Mouse (Mus musculus): ENCODE data around the gene Gm17428. TPM values are rescaled to one million over a fixed set of nuclear protein-coding genes. Genes with fewer than 3 reads are reported as not detected.
"Not testable (repeated sequence)": the region's sequence is repeated elsewhere in the genome, so short reads cannot be mapped to it uniquely, and the experiment has no call there.

The Gm17428 gene
- polyA plus RNA-seq, 1 experiment from 2014 or later, result not detected

DNA sequence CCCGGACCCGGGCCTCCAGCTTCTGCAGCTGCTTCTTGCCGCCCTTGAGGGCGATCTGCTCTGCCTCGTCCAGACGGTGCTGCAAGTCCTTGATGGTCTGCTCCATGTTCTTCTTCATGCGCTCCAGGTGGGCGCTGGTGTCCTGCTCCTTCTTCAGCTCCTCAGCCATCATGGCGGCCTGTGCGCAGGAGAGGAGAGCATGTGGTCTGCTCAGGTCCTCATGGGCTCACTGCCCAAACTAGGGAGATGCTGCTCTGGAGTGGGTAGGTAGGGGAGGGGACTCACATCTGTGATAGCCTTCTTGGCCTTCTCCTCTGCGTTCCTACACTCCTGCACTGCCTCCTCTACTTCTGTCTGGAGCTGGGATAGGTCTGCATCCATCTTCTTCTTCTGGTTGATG is 3.9 kb upstream of the Gm17428 start:
- Histone ChIP-seq H3K4me1 (peaks cover 51% of the 10 kb centered on the region), H3K36me3 (peaks cover 69% of the 10 kb centered on the region)
- 89% methylated on average over 11 of the region's 11 CpGs for WGBS
- not testable (repeated sequence) for H3K9me3 ChIP-seq; H3K27me3 ChIP-seq (ENCODE audit: insufficient read depth, poor library complexity, severe bottlenecking); DNase-seq (ENCODE audit: low spot score); H3K27ac ChIP-seq; H3K4me3 ChIP-seq

DNA sequence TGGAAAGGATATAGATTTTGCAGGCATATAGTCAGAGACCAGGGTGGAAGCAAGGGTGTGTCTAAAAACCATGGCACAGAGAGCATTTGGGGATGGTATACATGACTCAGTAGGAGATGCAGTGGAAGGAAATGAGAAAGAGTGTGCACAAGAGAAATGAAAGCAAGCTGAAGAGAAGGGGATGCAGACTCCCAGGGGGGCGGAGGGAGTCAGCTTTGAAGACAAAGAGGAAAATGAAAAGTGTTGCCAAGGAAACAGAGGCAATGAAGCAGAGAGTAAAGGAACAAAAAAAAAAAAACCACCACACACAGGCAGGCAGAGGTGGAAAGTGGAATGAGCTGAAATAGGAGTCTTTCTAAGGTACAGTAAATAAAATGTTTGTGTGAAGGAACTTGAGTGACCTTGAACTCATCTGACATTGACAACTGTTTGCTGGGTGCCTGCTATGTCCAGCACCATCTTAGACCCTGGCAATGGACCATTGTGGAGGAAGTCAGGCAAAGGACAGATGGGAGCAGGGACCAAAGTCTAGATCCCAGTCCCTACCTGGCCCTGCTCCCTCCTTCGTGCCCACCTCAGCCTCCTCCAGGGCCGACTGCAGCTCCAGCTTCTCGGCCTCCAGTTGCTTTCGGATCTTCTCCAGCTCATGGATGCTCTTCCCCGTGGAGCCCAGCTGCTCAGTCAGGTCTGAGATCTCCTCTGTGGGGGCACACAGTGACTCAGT is 2.5 kb upstream of the Gm17428 start:
- no peaks in the 10 kb centered on the region for H3K9me3 ChIP-seq
- H3K27me3 ChIP-seq (ENCODE audit: insufficient read depth, poor library complexity, severe bottlenecking), result peaks cover 5% of the 10 kb centered on the region
- no peak overlapping the region for H3K4me3 ChIP-seq
- H3K27ac ChIP-seq, result peak overlapping the region; percentile 70
- DNase-seq (ENCODE audit: low spot score), result no peak
- H3K4me1 ChIP-seq, result peaks cover 46% of the 10 kb centered on the region
- WGBS, result 86% methylated on average over 6 of the region's 6 CpGs
- H3K36me3 ChIP-seq, result peaks cover 83% of the 10 kb centered on the region

DNA sequence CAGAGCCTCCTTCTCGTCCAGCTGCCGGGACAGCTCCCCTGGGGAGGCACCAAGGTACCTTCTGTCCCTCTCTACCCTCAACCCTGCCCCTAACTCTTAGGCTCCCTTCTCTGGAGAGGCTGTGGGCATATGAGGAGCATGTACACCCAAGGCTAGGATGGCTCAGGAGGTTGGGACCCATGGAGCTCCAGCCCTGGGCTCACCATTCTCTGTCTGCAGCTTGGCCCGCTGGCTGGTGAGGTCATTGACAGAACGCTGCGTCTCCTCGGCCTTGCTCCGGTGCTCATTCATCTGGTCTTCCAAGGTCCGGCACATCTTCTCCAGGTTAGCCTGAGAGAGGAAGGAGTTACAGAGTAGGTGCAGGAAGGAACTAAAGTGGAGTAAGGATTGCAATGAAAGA is 1.9 kb downstream of the Gm17428 start:
- Histone ChIP-seq H3K36me3 (peaks cover 85% of the 10 kb centered on the region), H3K9me3 (no peaks in the 10 kb centered on the region), H3K27me3 (ENCODE audit: insufficient read depth, poor library complexity, severe bottlenecking) (peaks cover 5% of the 10 kb centered on the region), H3K4me3 (peak overlapping the region; percentile 19), H3K4me1 (peaks cover 27% of the 10 kb centered on the region), H3K27ac (peak overlapping the region; percentile 73)
- 80% methylated on average over 8 of the region's 8 CpGs for WGBS
- no peak for DNase-seq (ENCODE audit: low spot score)

- H3K4me1 ChIP-seq, result peaks cover 12% of the 10 kb centered on the region; the same call in 1 of the 2 replicates
- H3K36me3 ChIP-seq, result peaks cover 82% of the 10 kb centered on the region
- DNase-seq (ENCODE audit: low spot score), result no peak
- no peak overlapping the region for H3K27ac ChIP-seq
- 0 out of 2 replicates have a peak, but pooled peaks cover 5% of the 10 kb centered on the region for H3K27me3 ChIP-seq (ENCODE audit: insufficient read depth, poor library complexity, severe bottlenecking)
- no peaks in the 10 kb centered on the region for H3K9me3 ChIP-seq
- 80% methylated on average over 7 of the region's 7 CpGs for WGBS
- no peak overlapping the region for H3K4me3 ChIP-seq
These were observed 5.2 kb downstream of the Gm17428 start for GRCm38 (mm10) chr14:54981934-54982333.

GRCm38 (mm10) chr14:54988350-54988874 is 11.7 kb downstream of the Gm17428 start:
- Histone ChIP-seq H3K4me1 (0 out of 2 replicates have a peak, but pooled peaks cover 18% of the 10 kb centered on the region), H3K36me3 (peaks cover 91% of the 10 kb centered on the region), H3K4me3 (peak overlapping the region; percentile 56), H3K27ac (peak overlapping the region; percentile 94)
- DNase-seq (ENCODE audit: low spot score); H3K27me3 ChIP-seq (ENCODE audit: insufficient read depth, poor library complexity, severe bottlenecking); H3K9me3 ChIP-seq: not testable (repeated sequence)
- WGBS, result 77% methylated on average over 9 of the region's 9 CpGs

- H3K36me3 ChIP-seq, result peaks cover 87% of the 10 kb centered on the region
- no peaks in the 10 kb centered on the region for H3K27me3 ChIP-seq (ENCODE audit: insufficient read depth, poor library complexity, severe bottlenecking)
- peaks cover 22% of the 10 kb centered on the region; the same call in 1 of the 2 replicates for H3K4me1 ChIP-seq
- WGBS, result 76% methylated on average over 13 of the region's 13 CpGs
- H3K9me3 ChIP-seq, result no peaks in the 10 kb centered on the region
- peak overlapping the region; percentile 56 for H3K4me3 ChIP-seq
- DNase-seq (ENCODE audit: low spot score), result peak; percentile 75
- H3K27ac ChIP-seq, result peak overlapping the region; percentile 94
These were observed 12.1 kb downstream of the Gm17428 start for GRCm38 (mm10) chr14:54988882-54989281.

DNA sequence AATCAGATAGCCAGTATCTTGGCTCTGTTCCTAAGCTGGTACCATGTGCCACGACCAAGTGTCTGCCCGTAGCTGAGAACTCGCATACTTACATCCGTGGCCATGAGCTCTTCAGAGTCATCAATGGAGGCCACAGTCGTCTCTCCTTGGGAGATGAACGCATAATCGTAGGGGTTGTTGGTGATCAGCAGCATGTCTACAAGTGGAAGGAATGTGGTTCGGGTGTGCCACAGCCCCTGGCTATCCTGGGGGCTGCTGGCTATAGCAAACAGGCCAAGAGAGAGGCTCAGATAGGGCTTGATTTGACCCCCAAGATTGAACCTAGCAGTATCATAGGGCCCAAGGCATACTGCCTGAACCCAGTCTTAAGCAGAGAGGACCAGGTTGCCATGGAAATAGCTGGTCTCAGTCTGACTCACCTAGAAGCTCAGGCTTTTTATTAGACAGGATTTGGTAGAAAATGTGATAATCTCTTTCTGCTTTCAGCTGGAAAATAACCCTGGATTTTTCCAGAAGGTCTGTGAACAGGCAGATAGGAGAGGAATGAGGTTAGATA is 13.2 kb downstream of the Gm17428 start:
- Histone ChIP-seq H3K27ac (peak overlapping the region; percentile 94), H3K27me3 (ENCODE audit: insufficient read depth, poor library complexity, severe bottlenecking) (no peaks in the 10 kb centered on the region), H3K36me3 (peaks cover 77% of the 10 kb centered on the region), H3K4me1 (peaks cover 33% of the 10 kb centered on the region), H3K4me3 (peak overlapping the region; percentile 56), H3K9me3 (no peaks in the 10 kb centered on the region)
- DNase-seq (ENCODE audit: low spot score), result peak; percentile 61
- 69% methylated on average over 8 of the region's 8 CpGs for WGBS

- DNase-seq (ENCODE audit: low spot score), result peak; percentile 75
- H3K4me1 ChIP-seq, result peaks cover 53% of the 10 kb centered on the region
- H3K27ac ChIP-seq, result peak overlapping the region; percentile 94
- no peaks in the 10 kb centered on the region for H3K9me3 ChIP-seq
- WGBS, result 66% methylated on average over 10 of the region's 10 CpGs
- peak overlapping the region; percentile 56 for H3K4me3 ChIP-seq
- peaks cover 59% of the 10 kb centered on the region for H3K36me3 ChIP-seq
- H3K27me3 ChIP-seq (ENCODE audit: insufficient read depth, poor library complexity, severe bottlenecking), result no peaks in the 10 kb centered on the region
These were observed 15.5 kb downstream of the Gm17428 start for GRCm38 (mm10) chr14:54992196-54992595.

DNA sequence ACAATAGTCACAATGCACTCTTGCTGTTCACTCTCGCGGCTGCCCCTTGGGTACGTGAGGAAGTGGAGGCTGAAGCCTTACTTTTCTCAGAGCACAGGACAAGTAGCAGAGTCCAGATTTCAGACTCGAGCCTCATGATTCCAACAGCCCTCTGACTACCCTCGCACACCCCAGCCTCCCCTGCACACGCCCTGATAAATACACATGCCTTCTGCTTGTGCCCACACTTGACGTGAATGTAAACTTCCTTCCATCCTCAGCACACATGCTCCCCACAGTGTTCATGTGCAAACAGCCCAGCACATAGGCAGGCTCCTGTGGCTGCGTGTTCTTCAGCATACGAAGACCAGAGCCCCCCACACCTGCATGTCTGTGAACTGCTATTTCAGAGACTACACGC is 16.9 kb downstream of the Gm17428 start:
- peak overlapping the region; percentile 94 for H3K27ac ChIP-seq
- H3K36me3 ChIP-seq, result peaks cover 46% of the 10 kb centered on the region
- no peaks in the 10 kb centered on the region for H3K27me3 ChIP-seq (ENCODE audit: insufficient read depth, poor library complexity, severe bottlenecking)
- WGBS, result 45% methylated on average over 10 of the region's 10 CpGs
- peak overlapping the region; percentile 56 for H3K4me3 ChIP-seq
- H3K9me3 ChIP-seq, result no peaks in the 10 kb centered on the region
- no peak for DNase-seq (ENCODE audit: low spot score)
- H3K4me1 ChIP-seq, result peaks cover 68% of the 10 kb centered on the region

DNA sequence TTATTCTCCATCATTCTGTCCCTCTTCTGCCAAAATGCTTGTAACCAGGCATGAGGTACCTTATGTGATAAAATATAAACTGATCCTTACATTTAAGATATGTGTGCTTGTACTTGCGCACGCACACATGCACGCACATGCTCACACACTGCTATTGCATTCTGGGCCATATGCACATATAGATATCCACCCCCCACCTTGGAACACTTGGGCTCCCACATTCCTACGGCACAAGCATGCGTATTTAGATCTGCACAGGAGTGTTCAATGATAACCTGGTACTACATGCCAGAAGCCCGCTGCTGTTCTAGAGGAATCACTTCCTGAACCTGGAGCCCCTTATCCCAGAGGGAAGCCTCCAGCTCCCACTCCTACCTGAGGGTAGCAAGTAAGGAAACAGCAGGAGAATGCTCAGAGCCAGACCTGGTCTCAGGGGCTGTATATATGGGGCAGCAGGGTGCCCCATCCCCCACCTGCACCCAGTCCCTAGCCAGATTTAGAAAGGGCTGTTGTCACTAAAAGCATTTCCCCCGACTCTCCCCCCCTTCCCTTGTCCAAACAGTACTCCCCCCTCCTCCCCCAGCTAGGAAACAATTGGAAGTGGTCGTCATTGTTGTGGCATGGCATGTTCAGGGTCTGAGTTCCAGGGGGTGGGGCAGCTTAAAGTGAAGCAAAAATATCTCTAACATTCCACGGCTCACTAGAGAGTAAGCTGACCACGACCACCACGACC is 17.6 kb downstream of the Gm17428 start, which contains the start of gene Myh7:
Gene Myh7 (minus strand): TSS at position 491 of the 733 bp plus-strand sequence.
- peak within 1 kb of the TSS; percentile 56 for H3K4me3 ChIP-seq
- no peaks in the 10 kb centered on the region for H3K9me3 ChIP-seq
- peaks cover 40% of the 10 kb centered on the region for H3K36me3 ChIP-seq
- peaks cover 68% of the 10 kb centered on the region for H3K4me1 ChIP-seq
- no peaks in the 10 kb centered on the region for H3K27me3 ChIP-seq (ENCODE audit: insufficient read depth, poor library complexity, severe bottlenecking)
- WGBS, result 32% methylated on average over 11 of the region's 11 CpGs
- DNase-seq (ENCODE audit: low spot score), result no peak
- H3K27ac ChIP-seq, result peak within 1 kb of the TSS; percentile 94

DNA sequence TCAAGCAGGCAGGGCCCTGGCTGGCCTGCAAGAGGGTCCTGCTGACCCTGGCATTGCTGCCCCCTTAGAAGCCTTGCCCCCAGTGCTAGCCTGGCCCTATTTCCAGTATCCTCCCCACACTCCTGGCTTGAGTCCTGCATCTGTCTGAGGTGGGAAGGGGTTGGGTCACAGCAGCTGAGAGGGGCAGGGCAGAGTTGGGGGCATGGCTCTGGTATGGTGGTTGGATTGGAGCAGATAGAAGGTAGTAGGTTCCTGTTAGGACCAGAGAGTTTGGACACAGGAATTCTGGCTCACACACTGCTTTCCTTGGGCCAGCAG is 18.1 kb downstream of the Gm17428 start:
- DNase-seq (ENCODE audit: low spot score), result no peak
- H3K27ac ChIP-seq, result peak overlapping the region; percentile 94
- H3K27me3 ChIP-seq (ENCODE audit: insufficient read depth, poor library complexity, severe bottlenecking), result no peaks in the 10 kb centered on the region
- H3K9me3 ChIP-seq, result no peaks in the 10 kb centered on the region
- H3K36me3 ChIP-seq, result peaks cover 36% of the 10 kb centered on the region
- peak overlapping the region; percentile 56 for H3K4me3 ChIP-seq
- peaks cover 68% of the 10 kb centered on the region for H3K4me1 ChIP-seq

- DNase-seq (ENCODE audit: low spot score), result no peak
- Histone ChIP-seq H3K4me1 (peaks cover 66% of the 10 kb centered on the region), H3K4me3 (peak overlapping the region; percentile 56)
These were observed 18.9 kb downstream of the Gm17428 start for GRCm38 (mm10) chr14:54995457-54996138.

More at GRCm38 (mm10) chr14:54995457-54996138, 18.9 kb downstream of the Gm17428 start:
- Histone ChIP-seq H3K36me3 (peaks cover 28% of the 10 kb centered on the region), H3K27ac (peak overlapping the region; percentile 94), H3K27me3 (ENCODE audit: insufficient read depth, poor library complexity, severe bottlenecking) (no peaks in the 10 kb centered on the region), H3K9me3 (no peaks in the 10 kb centered on the region)
- WGBS, result 37% methylated on average over 14 of the region's 14 CpGs
